Mouse (Mus musculus) lung, adult 2 months (tissue): ENCODE results near the gene Tmem161a. TPM values are rescaled to one million over a fixed set of nuclear protein-coding genes. Genes with fewer than 3 reads are reported as not detected.

Experiments used
- DNase-seq: peaks from one replicate; pipeline ENCODE4 v3.0.0; 2022
- H3K4me1 ChIP-seq: fragments of 200-500 bp; 2 replicates; pipeline ENCODE4 v1.6.1; 2011; ENCODE audit warnings: low read length; ENCODE audit not compliant: control insufficient read depth, insufficient read depth
- H3K4me3 ChIP-seq: fragments of 200-500 bp; replicated peaks from 2 replicates; pipeline ENCODE3; 2011; ENCODE audit warnings: low read depth, mild to moderate bottlenecking, control low read depth, low read length; ENCODE audit errors: extremely low read depth
- CTCF ChIP-seq: fragments of 200-500 bp; IDR thresholded peaks from 2 replicates; pipeline ENCODE4 v1.5.1; 2011; ENCODE audit warnings: mild to moderate bottlenecking, low read length, control low read depth; ENCODE audit not compliant: insufficient read depth
- POLR2A ChIP-seq: fragments of 200-500 bp; IDR thresholded peaks from 2 replicates; pipeline ENCODE4 v1.6.1; 2011; ENCODE audit warnings: low read depth, mild to moderate bottlenecking, control low read depth, low read length, borderline replicate concordance; ENCODE audit errors: extremely low read depth
- WGBS: fragments of 180-500 bp; shearing (Covaris S2); methylation state at CpG from one replicate; pipeline ENCODE4 v1.1.7; 2018; 5-methylcytosine and 5-hydroxymethylcytosine counted together
- polyA plus RNA-seq: library from polyadenylated mRNA; depleted of rRNA; stranded (reverse); fragments of >200 nt; gene quantifications from 2 replicates; pipeline ENCODE4 v1.2.3, GENCODE M21; 2012

Tmem161a gene
- polyA plus RNA-seq, 1 experiment, result 105 TPM

DNA sequence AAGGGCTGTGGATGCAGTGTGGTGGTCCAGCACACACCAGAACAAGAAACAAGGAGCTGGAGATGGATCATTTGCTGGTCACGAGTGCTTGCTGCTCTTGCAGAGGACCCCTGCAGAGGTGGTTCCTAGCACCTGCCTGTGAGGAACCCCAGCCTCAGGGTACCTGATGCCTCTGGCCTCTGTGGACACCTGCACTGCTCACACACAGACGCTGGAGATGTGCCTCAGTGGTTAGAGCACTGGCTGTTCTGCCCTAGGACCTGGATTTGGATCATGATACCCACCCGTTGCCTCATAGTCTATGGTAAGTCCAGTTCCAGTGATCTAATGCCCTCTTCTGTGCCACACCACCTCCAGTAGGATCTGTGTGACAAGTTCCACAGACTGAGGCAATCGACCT is 35.6 kb upstream of the Tmem161a start:
- TF ChIP-seq POLR2A (no peak), CTCF (no peak)
- Histone ChIP-seq H3K4me1 (peaks cover 12% of the 10 kb centered on the region), H3K4me3 (no peak overlapping the region)
- DNase-seq, result no peak
- WGBS, result 86% methylated on average over 4 of the region's 4 CpGs

DNA sequence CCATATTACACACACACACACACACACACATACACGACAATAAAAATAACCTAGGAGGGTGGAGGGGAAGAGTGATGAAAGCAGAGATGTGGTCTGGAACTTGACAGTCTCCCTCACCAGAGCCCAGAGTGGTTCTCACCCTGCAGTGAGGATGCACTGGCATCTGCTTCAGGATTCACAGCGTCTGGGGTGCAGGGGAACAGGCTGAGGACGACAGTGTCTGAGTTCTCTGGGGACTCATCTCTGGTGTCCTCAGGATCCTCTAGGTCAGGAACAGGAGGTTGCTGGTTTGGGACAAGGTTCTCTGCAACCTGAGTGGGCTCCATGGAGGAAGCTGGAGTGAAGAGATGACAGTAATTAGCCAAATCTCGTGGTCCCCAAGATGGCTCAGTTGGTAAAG is 34.3 kb upstream of the Tmem161a start:
- TF ChIP-seq POLR2A, result no peak
- TF ChIP-seq CTCF, result no peak
- DNase-seq, result no peak
- Histone ChIP-seq H3K4me1 (peaks cover 12% of the 10 kb centered on the region), H3K4me3 (no peak overlapping the region)
- 78% methylated on average over 4 of the region's 4 CpGs for WGBS

DNA sequence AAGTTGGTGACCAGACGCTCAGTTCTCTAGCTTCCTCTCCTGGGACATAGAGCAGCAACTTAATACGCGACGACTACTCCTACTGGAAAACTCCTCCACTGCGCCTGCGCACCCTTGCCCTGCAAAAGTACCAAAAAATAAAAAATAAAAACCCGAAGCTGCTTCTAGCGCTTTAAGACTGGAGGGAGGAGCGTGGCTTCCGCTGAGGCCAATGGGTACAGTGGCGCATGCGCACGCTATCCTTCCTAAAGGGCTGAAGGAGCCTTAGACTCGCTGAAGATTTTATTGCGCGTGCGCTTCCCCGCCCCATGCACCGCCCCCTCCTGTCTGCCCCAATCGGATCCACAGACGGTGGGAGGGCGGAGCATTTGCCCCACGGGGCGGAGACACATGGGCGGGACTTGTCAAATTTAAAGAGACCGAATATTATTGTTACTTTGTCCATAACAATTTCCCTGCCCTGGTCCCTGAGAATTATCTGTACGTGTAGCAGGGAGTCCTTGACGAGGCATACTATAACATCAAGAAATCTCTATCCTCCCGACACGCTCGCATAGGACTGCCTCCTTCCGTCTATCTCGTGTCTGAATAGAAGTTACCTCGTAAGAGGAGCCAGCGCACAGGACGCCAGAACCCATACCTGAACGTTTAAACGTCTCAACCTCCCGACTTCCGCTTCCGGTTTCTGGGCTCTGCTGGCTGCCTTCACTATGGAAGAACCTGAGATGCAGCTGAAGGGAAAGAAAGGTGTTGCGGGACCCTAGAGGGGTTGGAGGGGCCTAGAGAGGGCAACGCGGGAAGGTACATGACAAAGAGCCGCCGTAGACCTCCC is 32.9 kb upstream of the Tmem161a start, which contains the start of the genes Rfxank, Borcs8 and Mef2b:
TSS of gene Rfxank (minus strand) at position 129 of the 832 bp plus-strand sequence.
TSS of gene Borcs8 (plus strand) at position 474 of the 832 bp plus-strand sequence.
TSS of gene Mef2b (plus strand) at position 686 of the 832 bp plus-strand sequence.
- peak within 1 kb of the TSS; percentile 82 for H3K4me3 ChIP-seq
- peak; percentile 96 for DNase-seq
- under 1% methylated on average over 46 of the region's 46 CpGs for WGBS
- TF ChIP-seq POLR2A, result peak; percentile 75; the same call in 1 of the 2 replicates
- TF ChIP-seq CTCF, result no peak
- H3K4me1 ChIP-seq, result peaks cover 12% of the 10 kb centered on the region

DNA sequence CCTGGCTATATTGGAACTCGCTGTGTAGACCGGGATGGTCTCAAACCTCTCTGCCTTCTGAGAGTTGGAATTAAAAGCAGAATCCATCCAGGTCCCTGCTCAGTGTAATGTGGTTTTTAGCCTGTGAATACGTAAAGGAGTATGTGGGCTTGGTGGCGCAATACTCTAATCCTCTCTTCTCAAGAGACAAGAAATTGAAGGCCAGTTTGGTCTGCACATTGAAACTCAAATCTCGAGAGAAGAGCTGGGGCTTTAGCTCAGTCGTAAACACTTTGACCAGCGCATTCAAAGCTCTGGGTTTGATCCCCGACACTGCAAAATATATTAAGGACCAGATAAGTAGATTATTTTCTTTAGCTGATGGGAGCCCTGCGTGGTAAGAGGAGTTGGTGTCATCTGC is 32.2 kb upstream of the Tmem161a start:
- TF ChIP-seq CTCF (no peak), POLR2A (no peak)
- H3K4me1 ChIP-seq, result peaks cover 12% of the 10 kb centered on the region
- no peak for DNase-seq
- WGBS, result 4% methylated on average over 9 of the region's 9 CpGs
- H3K4me3 ChIP-seq, result peak overlapping the region; percentile 81

DNA sequence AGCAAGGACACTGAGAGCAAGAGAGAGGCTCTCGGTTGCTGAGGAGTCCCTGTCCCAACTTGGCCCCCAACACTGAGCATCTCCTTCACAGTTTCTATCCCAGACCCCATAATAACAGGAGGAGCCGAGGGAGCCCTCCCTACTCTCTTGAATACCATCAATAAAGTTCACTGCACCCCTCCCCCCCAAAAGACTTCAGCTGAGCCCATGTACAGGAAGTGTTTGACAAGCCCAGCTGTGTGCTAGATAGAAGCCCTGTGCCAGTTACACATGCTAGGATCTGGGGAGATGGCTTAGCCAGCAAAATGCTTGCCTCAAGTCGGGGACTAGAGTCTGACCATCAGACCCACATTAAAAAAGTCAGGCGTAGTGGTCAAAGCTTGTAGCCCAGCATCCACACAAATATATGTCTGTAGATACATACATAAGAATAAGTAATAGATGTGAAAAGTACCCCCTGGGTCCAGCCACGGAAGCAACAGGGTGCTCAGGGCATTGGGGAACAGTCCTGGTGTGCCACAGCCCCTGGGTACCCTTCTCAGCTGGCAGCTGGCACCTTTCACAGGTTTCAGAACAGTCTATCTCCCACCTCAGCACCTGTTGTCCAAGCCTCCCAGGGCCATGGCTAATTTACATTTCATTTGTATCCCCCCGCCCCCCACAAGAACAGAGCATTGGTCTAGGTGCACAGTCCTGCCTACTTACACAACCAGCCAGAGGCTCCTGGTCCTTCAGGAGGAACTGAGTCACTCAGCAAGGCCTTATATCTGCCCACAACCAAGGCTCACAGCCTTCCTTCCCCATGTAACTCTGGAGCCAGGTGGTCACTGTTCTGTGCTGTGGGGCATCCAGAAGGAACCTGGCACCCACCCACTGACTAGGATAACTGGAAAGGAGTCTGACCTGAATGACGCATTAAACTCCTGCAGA is 24.2 kb upstream of the Tmem161a start:
- WGBS, result 78% methylated on average over 7 of the region's 7 CpGs
- no peak for DNase-seq
- no peak overlapping the region for H3K4me3 ChIP-seq
- peaks cover 4% of the 10 kb centered on the region; the same call in 1 of the 2 replicates for H3K4me1 ChIP-seq
- no peak for TF ChIP-seq CTCF
- no peak for TF ChIP-seq POLR2A

DNA sequence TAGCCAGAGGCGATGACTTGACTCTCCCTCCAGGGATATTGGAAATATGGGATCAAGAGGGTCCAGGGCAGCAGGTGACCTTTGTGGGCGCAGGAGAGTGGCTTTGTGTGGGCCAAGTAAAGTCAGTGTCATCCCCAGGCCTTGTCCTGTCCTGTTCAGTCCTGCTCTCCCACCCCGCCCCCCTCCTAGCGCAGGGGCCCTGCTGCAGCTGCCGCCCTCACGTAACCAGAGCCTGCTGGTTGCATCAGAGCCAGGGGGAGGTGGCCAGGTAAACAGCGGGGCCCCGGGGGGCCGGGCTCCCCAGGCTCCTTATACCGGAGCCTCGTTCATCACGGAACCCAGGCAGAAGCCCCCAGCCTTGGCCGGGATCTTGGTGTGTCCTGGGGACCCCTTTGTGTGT is 22.0 kb upstream of the Tmem161a start:
- peaks cover 4% of the 10 kb centered on the region; the same call in 1 of the 2 replicates for H3K4me1 ChIP-seq
- TF ChIP-seq CTCF (no peak), POLR2A (no peak)
- DNase-seq, result no peak
- WGBS, result 21% methylated on average over 13 of the region's 13 CpGs
- H3K4me3 ChIP-seq, result no peak overlapping the region

DNA sequence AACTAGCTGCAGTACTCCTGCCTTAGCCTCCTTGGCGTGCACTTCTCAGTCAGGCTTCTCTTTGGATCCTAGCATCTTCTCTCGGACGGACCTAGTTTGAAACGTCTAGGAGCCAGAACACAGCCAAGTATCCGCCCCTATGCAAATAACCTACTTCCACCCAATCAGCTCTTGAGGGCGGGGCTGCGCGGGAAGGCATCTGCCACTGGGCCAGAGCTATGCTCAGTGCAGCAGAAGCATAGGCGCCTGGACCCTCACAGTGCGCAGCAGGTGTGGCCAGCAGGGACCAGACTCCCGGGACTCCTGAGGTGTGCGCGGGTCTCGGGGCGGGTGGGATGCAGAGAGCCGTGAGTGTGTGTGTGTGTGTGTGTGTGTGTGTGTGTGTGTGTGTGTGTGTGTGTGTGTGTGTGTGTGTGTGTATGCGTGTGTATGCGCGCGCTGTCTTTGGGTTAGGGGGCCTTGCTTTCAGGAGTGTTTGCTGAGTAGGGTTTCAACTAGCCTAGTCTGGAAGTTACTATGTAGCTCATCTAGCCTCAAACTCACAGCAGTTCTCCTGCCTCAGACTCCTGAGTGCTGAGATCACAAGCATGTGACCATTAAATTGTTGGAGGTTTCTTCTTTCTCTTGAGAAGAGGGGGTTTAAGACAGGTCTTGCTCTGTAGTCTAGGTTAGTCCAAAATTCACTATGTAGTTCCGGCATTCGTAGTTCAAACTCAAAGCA is 19.5 kb upstream of the Tmem161a start:
- Histone ChIP-seq H3K4me1 (peaks cover 4% of the 10 kb centered on the region; the same call in 1 of the 2 replicates), H3K4me3 (no peak overlapping the region)
- TF ChIP-seq CTCF (no peak), POLR2A (no peak)
- WGBS, result 13% methylated on average over 21 of the region's 22 CpGs
- peak; percentile 53 for DNase-seq

DNA sequence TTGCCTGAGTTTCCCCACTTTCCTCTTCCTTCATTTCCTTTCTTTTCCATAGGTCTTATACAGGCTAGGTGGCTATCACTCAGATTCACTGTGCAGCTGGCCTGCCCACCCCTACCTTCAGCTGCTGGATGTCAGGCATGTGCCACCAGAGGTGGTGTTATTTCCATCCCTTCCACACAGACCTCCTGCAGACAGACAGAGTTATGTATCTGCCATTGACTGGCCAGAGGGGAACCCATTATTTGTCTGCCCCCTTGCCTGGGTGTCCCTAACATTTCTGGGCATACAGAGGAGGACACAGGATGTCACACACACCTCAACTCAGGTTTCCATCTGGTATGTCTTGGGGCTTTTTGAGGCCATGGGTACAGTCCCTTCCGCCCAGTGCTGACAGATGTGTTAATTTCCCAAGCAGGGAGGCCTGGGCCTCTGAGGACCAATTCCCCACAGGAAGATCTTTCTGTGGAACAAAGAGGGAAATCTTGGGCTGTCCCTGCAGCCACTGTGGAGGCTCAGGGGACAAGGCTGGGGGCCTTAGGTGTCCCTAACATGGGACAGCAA is 14.8 kb upstream of the Tmem161a start:
- no peak for TF ChIP-seq CTCF
- no peak for TF ChIP-seq POLR2A
- 100% methylated on average over 1 of the region's 1 CpGs for WGBS
- H3K4me3 ChIP-seq, result no peak overlapping the region
- DNase-seq, result no peak
- peaks cover 4% of the 10 kb centered on the region; the same call in 1 of the 2 replicates for H3K4me1 ChIP-seq
